Mouse (Mus musculus) ES-Bruce4 (cell line): ENCODE data around the gene Rex1bd.

Experiments used
- CTCF ChIP-seq: IDR thresholded peaks from one replicate; pipeline ENCODE4 v1.8.1; 2011; ENCODE audit warnings: low read depth, low read length
- POLR2A ChIP-seq: IDR thresholded peaks from one replicate; pipeline ENCODE4 v1.8.1; 2011; ENCODE audit warnings: low read length; ENCODE audit not compliant: insufficient read depth

DNA sequence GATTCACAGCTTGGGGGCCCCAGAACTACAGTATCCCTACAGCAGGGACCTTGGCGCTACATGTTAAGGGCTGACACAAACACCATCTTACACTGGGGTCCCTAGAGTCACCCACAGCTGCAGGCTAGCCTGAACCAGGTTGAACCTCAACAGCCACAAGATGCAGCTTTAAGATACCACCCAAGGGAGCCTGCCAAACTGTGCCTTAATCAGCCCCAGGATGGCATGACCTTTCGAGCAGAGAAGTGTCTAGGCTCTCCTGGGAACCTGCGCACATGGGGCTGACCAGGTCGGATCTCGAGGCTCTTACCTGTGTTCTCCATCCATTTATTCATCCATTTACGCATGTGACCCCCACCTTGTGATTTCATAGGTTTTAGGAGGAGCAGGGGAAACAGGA lies 48.7 kb downstream of the Rex1bd start:
- TF ChIP-seq CTCF (no peak), POLR2A (no peak)
